ENCODE assay signal across 8 mouse cellular contexts in genomic region chr10:84019381-84019780, GRCm38 (mm10).
DNase-seq lines count a peak whose midpoint lies in the region; ATAC-seq and TF ChIP-seq lines count a peak whose summit lies in the region.

No protein-coding gene starts in this region.

- H3K4me3 ChIP-seq in embryonic fibroblast, embryonic 13.5 days (ENCODE audit: insufficient read depth, low read length), result no peak overlapping the region
- no peak overlapping the region for H3K4me3 ChIP-seq in stomach, embryonic 14.5 days (ENCODE audit: low read depth, low read length)

- no peak for TF ChIP-seq POLR2A in embryonic fibroblast, embryonic 13.5 days (IDR thresholded peaks at IDR 0.05; ENCODE audit: low read depth, low read length)

- peak; percentile 41 for DNase-seq in CD4-positive, CD25-positive, alpha-beta regulatory T cell, adult 2 months (ENCODE audit: low read depth, low spot score)
- DNase-seq in adrenal gland, postnatal 36 days, result peak; percentile 50 to 72
- DNase-seq in heart, postnatal 4 days, result peak; percentile 78
- DNase-seq in left cerebral cortex, postnatal 10 days (ENCODE audit: extremely low spot score in 1 of 2, low spot score in 2 of 2), result peak; percentile 57 to 75

- no peaks in the 10 kb centered on the region for H3K36me3 ChIP-seq in stomach, embryonic 14.5 days (ENCODE audit: control insufficient read depth, insufficient read depth, low read length)

- no peak overlapping the region for H3K27ac ChIP-seq in embryonic fibroblast, embryonic 13.5 days (ENCODE audit: insufficient read depth, low read length)
- H3K27ac ChIP-seq in stomach, embryonic 14.5 days (ENCODE audit: low read length), result no peak overlapping the region

- peaks cover 14% of the 10 kb centered on the region for H3K4me1 ChIP-seq in embryonic fibroblast, embryonic 13.5 days (ENCODE audit: control insufficient read depth, insufficient read depth, low read length)
- H3K4me1 ChIP-seq in stomach, embryonic 14.5 days (ENCODE audit: control insufficient read depth, insufficient read depth, low read length), result 0 out of 2 replicates have a peak, but pooled peaks cover 2% of the 10 kb centered on the region

- H3K9me3 ChIP-seq in stomach, embryonic 14.5 days (ENCODE audit: control insufficient read depth, low read depth, low read length), result no peaks in the 10 kb centered on the region

- no peak for ATAC-seq in CD4-positive, CD25-positive, alpha-beta regulatory T cell, adult 4 months
- peak; percentile 95 for ATAC-seq in megakaryocyte-erythroid progenitor cell, adult 5-6 weeks (replicated peaks; ENCODE audit: low FRiP score, low TSS enrichment, poor library complexity, severe bottlenecking)
- 0 out of 2 replicates have a peak, but pooled peaks have one; percentile 42 for ATAC-seq in stomach, embryonic 14.5 days (ENCODE audit: insufficient number of reproducible peaks, insufficient read depth, low FRiP score, low read depth)

- H3K4me2 ChIP-seq in stomach, embryonic 14.5 days (replicated peaks; ENCODE audit: low read depth, low read length), result 0 out of 2 replicates have a peak overlapping the region, but pooled peaks have one; percentile 2

- 28% methylated on average over 9 of the region's 9 CpGs for WGBS in stomach, embryonic 14.5 days

- TF ChIP-seq CTCF in embryonic fibroblast, embryonic 13.5 days (IDR thresholded peaks at IDR 0.05; ENCODE audit: borderline replicate concordance, insufficient read depth, low read length), result 0 out of 2 replicates have a peak, but pooled peaks have one; percentile 33

- no peaks in the 10 kb centered on the region for H3K27me3 ChIP-seq in stomach, embryonic 14.5 days (ENCODE audit: control insufficient read depth, insufficient read depth, low read length)

- no peak overlapping the region for H3K9ac ChIP-seq in stomach, embryonic 14.5 days (replicated peaks; ENCODE audit: low read depth, low read length)

- intact Hi-C loops in left cerebral cortex, postnatal 10 days (cut with DNase I), result loop anchor here (2.0 kb wide), 1 partner anchor 199 kb away; no protein-coding TSS in a partner anchor
